In the genomic region with DNA sequence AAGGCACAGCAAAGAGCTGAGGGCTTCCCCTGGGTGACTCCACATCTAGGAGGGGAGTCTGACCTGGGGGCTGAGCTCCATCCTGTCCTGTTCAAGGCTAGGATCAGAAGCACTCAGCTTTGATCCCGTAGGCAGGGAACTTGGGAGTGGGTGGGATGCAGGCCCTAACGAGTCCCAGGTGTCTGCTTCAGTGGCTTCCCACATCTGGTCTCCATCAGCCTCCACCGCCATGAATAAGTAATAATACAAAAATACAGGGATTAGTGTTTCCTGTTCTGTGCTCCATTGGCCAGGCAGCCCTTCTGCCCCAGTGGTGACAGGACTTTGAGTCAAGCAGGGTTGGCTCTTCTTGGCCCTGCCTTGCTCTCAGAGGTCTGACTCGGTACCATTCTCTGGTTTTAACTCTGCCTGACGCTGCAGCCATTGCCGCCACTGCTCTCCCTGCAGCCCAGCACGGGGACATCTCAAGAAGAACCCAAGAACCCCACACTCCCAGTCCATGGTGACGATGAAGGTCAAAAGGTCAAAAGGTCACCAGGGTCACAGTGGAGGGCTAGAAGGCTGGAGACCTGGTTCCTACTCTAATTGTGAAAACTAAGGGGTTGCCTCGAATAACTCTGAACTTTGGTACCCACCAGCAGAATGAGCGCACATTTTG, we compare ENCODE assay signal across 21 mouse cellular contexts. TPM values are rescaled to one million over a fixed set of nuclear protein-coding genes. Genes with fewer than 3 reads are reported as not detected.
A peak's percentile ranks its signal among the peaks of the same experiment; 100 is the strongest.
DNase-seq lines count a peak whose midpoint lies in the region; ATAC-seq and TF ChIP-seq lines count a peak whose summit lies in the region.
"Had no signal": no experiment of that assay in that cellular context is flagged by ENCODE, and none has a peak within 500 bp of the region (broad histone marks: within the 10 kb centered on the region; RNA-seq: fewer than 3 reads in every experiment).

No protein-coding gene starts in this region.

- no peak overlapping the region for H3K4me3 ChIP-seq in forebrain, embryonic 10.5 days
- no peak overlapping the region for H3K4me3 ChIP-seq in forebrain, postnatal 0 days (ENCODE audit: low read depth, low read length)
- no peak overlapping the region for H3K4me3 ChIP-seq in kidney, embryonic 15.5 days (replicated peaks)
- H3K4me3 ChIP-seq in embryonic facial prominence, embryonic 15.5 days (replicated peaks) = no peak overlapping the region
- no peak overlapping the region for H3K4me3 ChIP-seq in neural tube, embryonic 13.5 days
- H3K4me3 ChIP-seq: forebrain, embryonic 13.5 days; myocyte had no signal

- WGBS in forebrain, embryonic 10.5 days = 55% methylated on average over 10 of the region's 10 CpGs
- WGBS in forebrain, postnatal 0 days = 75% methylated on average over 10 of the region's 10 CpGs
- 55% methylated on average over 10 of the region's 10 CpGs for WGBS in kidney, embryonic 15.5 days
- 27% methylated on average over 10 of the region's 10 CpGs for WGBS in embryonic facial prominence, embryonic 15.5 days
- WGBS in neural tube, embryonic 13.5 days = 69% methylated on average over 10 of the region's 10 CpGs

- H3K4me2 ChIP-seq in forebrain, postnatal 0 days (ENCODE audit: low read depth) = no peak overlapping the region
- no peak overlapping the region for H3K4me2 ChIP-seq in kidney, embryonic 15.5 days
- H3K4me2 ChIP-seq in embryonic facial prominence, embryonic 15.5 days (replicated peaks) = no peak overlapping the region
- no peak overlapping the region for H3K4me2 ChIP-seq in neural tube, embryonic 13.5 days
- H3K4me2 ChIP-seq: forebrain, embryonic 13.5 days; lung, embryonic 14.5 days had no signal

- H3K4me1 ChIP-seq in forebrain, embryonic 10.5 days = peaks cover 59% of the 10 kb centered on the region
- peaks cover 8% of the 10 kb centered on the region for H3K4me1 ChIP-seq in forebrain, postnatal 0 days (ENCODE audit: insufficient read depth)
- H3K4me1 ChIP-seq in kidney, embryonic 15.5 days = peaks cover 78% of the 10 kb centered on the region
- H3K4me1 ChIP-seq in embryonic facial prominence, embryonic 15.5 days = peaks cover 66% of the 10 kb centered on the region
- H3K4me1 ChIP-seq in neural tube, embryonic 13.5 days (replicated peaks) = peaks cover 91% of the 10 kb centered on the region

- H3K36me3 ChIP-seq in forebrain, embryonic 10.5 days (replicated peaks) = no peaks in the 10 kb centered on the region
- no peaks in the 10 kb centered on the region for H3K36me3 ChIP-seq in forebrain, postnatal 0 days (ENCODE audit: insufficient read depth)
- H3K36me3 ChIP-seq in kidney, embryonic 15.5 days = no peaks in the 10 kb centered on the region
- H3K36me3 ChIP-seq in embryonic facial prominence, embryonic 15.5 days = no peaks in the 10 kb centered on the region
- no peaks in the 10 kb centered on the region; the same call in 1 of the 2 replicates for H3K36me3 ChIP-seq in neural tube, embryonic 13.5 days

- ATAC-seq in forebrain, postnatal 0 days = no peak
- no peak for ATAC-seq in kidney, embryonic 15.5 days (replicated peaks; ENCODE audit: low FRiP score)
- ATAC-seq in embryonic facial prominence, embryonic 15.5 days (ENCODE audit: insufficient number of reproducible peaks, low FRiP score, low TSS enrichment, low read depth) = peak; percentile 11; the same call in 1 of the 2 replicates
- no peak; the same call in 1 of the 2 replicates for ATAC-seq in neural tube, embryonic 13.5 days (ENCODE audit: low read depth)
- ATAC-seq: forebrain, embryonic 13.5 days had no signal

- peaks cover 2% of the 10 kb centered on the region; the same call in 1 of the 2 replicates for H3K27me3 ChIP-seq in forebrain, embryonic 10.5 days (ENCODE audit: poor library complexity, severe bottlenecking)
- no peaks in the 10 kb centered on the region for H3K27me3 ChIP-seq in forebrain, postnatal 0 days (ENCODE audit: insufficient read depth, low read length)
- H3K27me3 ChIP-seq in kidney, embryonic 15.5 days = no peaks in the 10 kb centered on the region
- no peaks in the 10 kb centered on the region for H3K27me3 ChIP-seq in embryonic facial prominence, embryonic 15.5 days
- no peaks in the 10 kb centered on the region for H3K27me3 ChIP-seq in neural tube, embryonic 13.5 days

- no peaks in the 10 kb centered on the region for H3K9me3 ChIP-seq in forebrain, embryonic 10.5 days
- H3K9me3 ChIP-seq in forebrain, postnatal 0 days (ENCODE audit: low read length) = no peaks in the 10 kb centered on the region
- no peaks in the 10 kb centered on the region for H3K9me3 ChIP-seq in kidney, embryonic 15.5 days (replicated peaks)
- H3K9me3 ChIP-seq in embryonic facial prominence, embryonic 15.5 days (replicated peaks) = no peaks in the 10 kb centered on the region
- H3K9me3 ChIP-seq in neural tube, embryonic 13.5 days = no peaks in the 10 kb centered on the region
- H3K9me3 ChIP-seq: forebrain, embryonic 13.5 days had no signal

- H3K27ac ChIP-seq in forebrain, embryonic 10.5 days = peak overlapping the region; percentile 74
- no peak overlapping the region for H3K27ac ChIP-seq in forebrain, postnatal 0 days (ENCODE audit: low read depth, low read length)
- H3K27ac ChIP-seq in kidney, embryonic 15.5 days = peak overlapping the region; percentile 32; the same call in 1 of the 2 replicates
- H3K27ac ChIP-seq in embryonic facial prominence, embryonic 15.5 days (replicated peaks) = peak overlapping the region; percentile 71; the same call in 1 of the 2 replicates
- H3K27ac ChIP-seq in neural tube, embryonic 13.5 days (replicated peaks) = peak overlapping the region; percentile 33; the same call in 1 of the 2 replicates
- H3K27ac ChIP-seq: forebrain, embryonic 13.5 days had no signal

- DNase-seq in forebrain, embryonic 10.5 days (ENCODE audit: extremely low spot score, low spot score) = no peak
- no peak for DNase-seq in forebrain, postnatal 0 days
- no peak for DNase-seq in kidney, postnatal 4 days
- no peak for DNase-seq in retina, embryonic 14.5 days (ENCODE audit: low spot score)
- DNase-seq in adrenal gland, postnatal 14 days = no peak
- DNase-seq: adrenal gland, adult 8-10 months; heart, postnatal 36 days; kidney, adult 9 months; lung, embryonic 14.5 days had no signal

- no peak overlapping the region for H3K9ac ChIP-seq in forebrain, postnatal 0 days
- no peak overlapping the region for H3K9ac ChIP-seq in kidney, embryonic 15.5 days
- no peak overlapping the region for H3K9ac ChIP-seq in embryonic facial prominence, embryonic 15.5 days
- H3K9ac ChIP-seq in neural tube, embryonic 13.5 days = no peak overlapping the region
- H3K9ac ChIP-seq: forebrain, embryonic 13.5 days; lung, embryonic 14.5 days had no signal

- TF ChIP-seq CTCF in forebrain, postnatal 0 days (IDR thresholded peaks at IDR 0.05; ENCODE audit: low read depth) = no peak

RNA-seq across cellular contexts. Expression of gene Pabpn1l, which starts 35.7 kb away (rescaled TPM):
- polyA plus RNA-seq in forebrain, embryonic 10.5 days (2016; fragmentation: Nextera tagmentation; extraction: Ambion mirVana) = not detected in 2 replicates
- total RNA-seq in forebrain, postnatal 0 days (2014; rRNA removed) = not detected in 2 replicates
- polyA plus RNA-seq in forebrain, postnatal 0 days (2015; fragmentation: Nextera tagmentation; extraction: Ambion mirVana) = not detected in 2 replicates
- 0.18 TPM in 1 of 2 replicates, not detected in the other for polyA plus RNA-seq in kidney, embryonic 15.5 days (2015; fragmentation: Nextera tagmentation; extraction: Ambion mirVana)
- 0.63 and 1.2 TPM in 2 replicates for polyA plus RNA-seq in embryonic facial prominence, embryonic 15.5 days (2015; fragmentation: Nextera tagmentation; extraction: Ambion mirVana)
- polyA plus RNA-seq in neural tube, embryonic 13.5 days (2015; fragmentation: Nextera tagmentation; extraction: Ambion mirVana) = not detected in 2 replicates
- not detected in 2 replicates for total RNA-seq in adrenal gland, postnatal 14 days (2021)
- total RNA-seq: adrenal gland, adult 8-10 months; common myeloid progenitor, adult 5-6 weeks; heart, postnatal 36 days; layer of hippocampus, postnatal 10 days; left cerebral cortex, postnatal 36 days; megakaryocyte, adult 5-6 weeks had no signal
- polyA plus RNA-seq: forebrain, embryonic 13.5 days; gonadal fat pad, adult 2 months; lung, embryonic 14.5 days; small intestine, adult 2 months; urinary bladder, adult 2 months had no signal

RNA-seq across cellular contexts. Expression of gene Cbfa2t3, which starts 40.6 kb away (rescaled TPM):
- polyA plus RNA-seq in forebrain, embryonic 10.5 days (2016; fragmentation: Nextera tagmentation; extraction: Ambion mirVana) = 1.6 and 2.4 TPM in 2 replicates
- total RNA-seq in forebrain, postnatal 0 days (2014; rRNA removed) = 4.5 and 5.6 TPM in 2 replicates
- 4.9 and 9.5 TPM in 2 replicates for polyA plus RNA-seq in forebrain, postnatal 0 days (2015; fragmentation: Nextera tagmentation; extraction: Ambion mirVana)
- 3.5 and 3.6 TPM in 2 replicates for polyA plus RNA-seq in kidney, embryonic 15.5 days (2015; fragmentation: Nextera tagmentation; extraction: Ambion mirVana)
- 6.2 and 6.4 TPM in 2 replicates for polyA plus RNA-seq in embryonic facial prominence, embryonic 15.5 days (2015; fragmentation: Nextera tagmentation; extraction: Ambion mirVana)
- 21.2 and 22.2 TPM in 2 replicates for polyA plus RNA-seq in neural tube, embryonic 13.5 days (2015; fragmentation: Nextera tagmentation; extraction: Ambion mirVana)
- 13.6 and 14.9 TPM in 2 replicates for total RNA-seq in adrenal gland, postnatal 14 days (2021)

RNA-seq across cellular contexts. Expression of gene Trappc2l, which starts 46.8 kb away (rescaled TPM):
- 41.0 and 44.1 TPM in 2 replicates for polyA plus RNA-seq in forebrain, embryonic 10.5 days (2016; fragmentation: Nextera tagmentation; extraction: Ambion mirVana)
- total RNA-seq in forebrain, postnatal 0 days (2014; rRNA removed) = 15.3 and 31.8 TPM in 2 replicates
- 137 and 157 TPM in 2 replicates for polyA plus RNA-seq in forebrain, postnatal 0 days (2015; fragmentation: Nextera tagmentation; extraction: Ambion mirVana)
- 51.8 and 54.8 TPM in 2 replicates for polyA plus RNA-seq in kidney, embryonic 15.5 days (2015; fragmentation: Nextera tagmentation; extraction: Ambion mirVana)
- 54.5 and 62.3 TPM in 2 replicates for polyA plus RNA-seq in embryonic facial prominence, embryonic 15.5 days (2015; fragmentation: Nextera tagmentation; extraction: Ambion mirVana)
- 84.7 and 101 TPM in 2 replicates for polyA plus RNA-seq in neural tube, embryonic 13.5 days (2015; fragmentation: Nextera tagmentation; extraction: Ambion mirVana)
- 47.6 and 52.6 TPM in 2 replicates for total RNA-seq in adrenal gland, postnatal 14 days (2021)

RNA-seq across cellular contexts. Expression of gene Galns, which starts 47.0 kb away (rescaled TPM):
- polyA plus RNA-seq in forebrain, embryonic 10.5 days (2016; fragmentation: Nextera tagmentation; extraction: Ambion mirVana) = 4.6 and 5.5 TPM in 2 replicates
- total RNA-seq in forebrain, postnatal 0 days (2014; rRNA removed) = 8.8 and 12.8 TPM in 2 replicates
- polyA plus RNA-seq in forebrain, postnatal 0 days (2015; fragmentation: Nextera tagmentation; extraction: Ambion mirVana) = 6.0 and 8.4 TPM in 2 replicates
- polyA plus RNA-seq in kidney, embryonic 15.5 days (2015; fragmentation: Nextera tagmentation; extraction: Ambion mirVana) = 14.0 and 16.0 TPM in 2 replicates
- polyA plus RNA-seq in embryonic facial prominence, embryonic 15.5 days (2015; fragmentation: Nextera tagmentation; extraction: Ambion mirVana) = 11.3 TPM in 2 replicates
- 5.5 and 6.5 TPM in 2 replicates for polyA plus RNA-seq in neural tube, embryonic 13.5 days (2015; fragmentation: Nextera tagmentation; extraction: Ambion mirVana)
- 5.4 and 7.5 TPM in 2 replicates for total RNA-seq in adrenal gland, postnatal 14 days (2021)
